Mouse (Mus musculus): ENCODE measurements around the gene Rnase2a. TPM values are rescaled to one million over a fixed set of nuclear protein-coding genes. Genes with fewer than 3 reads are reported as not detected.
"Not testable (repeated sequence)": the region's sequence is repeated elsewhere in the genome, so short reads cannot be mapped to it uniquely, and the experiment has no call there.

Gene Rnase2a
- polyA plus RNA-seq, 1 experiment from 2014 or later: not detected

DNA sequence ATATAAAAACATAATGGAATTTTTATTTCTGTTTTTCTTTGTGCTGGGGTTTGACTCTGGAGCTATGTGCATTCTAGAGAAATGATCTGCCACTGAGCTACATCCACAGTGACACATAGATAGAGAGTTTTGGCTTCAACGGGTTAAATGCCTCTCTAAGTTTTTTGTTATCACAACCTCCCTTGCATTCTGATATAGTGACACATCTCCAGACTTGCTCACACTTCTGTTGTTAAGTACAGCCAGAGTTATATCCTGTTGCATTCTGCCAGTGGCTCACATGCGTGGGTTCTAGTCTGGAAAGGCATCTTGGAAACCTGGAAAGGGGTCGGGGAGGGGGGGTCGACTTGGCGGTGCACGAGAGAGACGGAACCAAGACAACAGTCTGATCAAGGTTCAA lies 3.8 kb upstream of the Rnase2a start:
- Histone ChIP-seq H3K4me3 (ENCODE audit: low read depth, low read length) (no peak overlapping the region), H3K27ac (ENCODE audit: low read depth, low read length) (no peak overlapping the region), H3K36me3 (ENCODE audit: control insufficient read depth, insufficient read depth) (no peaks in the 10 kb centered on the region), H3K27me3 (replicated peaks; ENCODE audit: control insufficient read depth, insufficient read depth, low read length) (no peaks in the 10 kb centered on the region), H3K9me3 (ENCODE audit: control insufficient read depth) (no peaks in the 10 kb centered on the region), H3K4me1 (replicated peaks; ENCODE audit: control insufficient read depth, insufficient read depth, low read length) (no peaks in the 10 kb centered on the region), H3K9ac (ENCODE audit: low read depth, low read length) (no peak overlapping the region), H3K4me2 (replicated peaks; ENCODE audit: low read depth) (no peak overlapping the region)
- WGBS: 86% methylated on average over 7 of the region's 7 CpGs
- no peak for TF ChIP-seq CTCF (IDR thresholded peaks at IDR 0.05; ENCODE audit: low read depth)
- no peak for ATAC-seq

DNA sequence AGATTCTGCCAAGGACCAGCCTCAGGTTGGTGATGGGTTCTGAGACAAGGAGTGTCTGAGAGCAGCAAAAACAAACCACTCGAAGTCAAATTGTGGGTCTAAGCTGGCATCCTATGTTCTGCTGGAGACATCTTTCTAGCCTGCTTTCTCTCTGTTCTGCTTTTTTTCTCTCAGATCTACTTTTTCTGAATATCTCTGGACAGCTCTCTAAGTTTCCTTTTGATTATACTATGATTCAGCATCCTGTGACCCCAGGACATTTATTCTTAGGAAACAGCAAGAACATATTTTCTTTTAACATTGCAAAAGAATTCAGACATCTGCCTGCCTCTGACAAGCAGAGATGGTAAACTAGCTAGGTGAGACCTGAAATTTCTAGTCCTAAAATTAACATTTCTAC lies 2.3 kb downstream of the Rnase2a start:
- no peak for TF ChIP-seq CTCF (IDR thresholded peaks at IDR 0.05; ENCODE audit: low read depth)
- Histone ChIP-seq H3K4me1 (replicated peaks; ENCODE audit: control insufficient read depth, insufficient read depth, low read length) (no peaks in the 10 kb centered on the region), H3K4me3 (ENCODE audit: low read depth, low read length) (no peak overlapping the region), H3K9ac (ENCODE audit: low read depth, low read length) (no peak overlapping the region), H3K4me2 (replicated peaks; ENCODE audit: low read depth) (no peak overlapping the region), H3K27me3 (replicated peaks; ENCODE audit: control insufficient read depth, insufficient read depth, low read length) (no peaks in the 10 kb centered on the region), H3K36me3 (ENCODE audit: control insufficient read depth, insufficient read depth) (no peaks in the 10 kb centered on the region), H3K9me3 (ENCODE audit: control insufficient read depth) (no peaks in the 10 kb centered on the region), H3K27ac (ENCODE audit: low read depth, low read length) (no peak overlapping the region)
- ATAC-seq: no peak
- 85% methylated on average over 1 of the region's 1 CpGs for WGBS

DNA sequence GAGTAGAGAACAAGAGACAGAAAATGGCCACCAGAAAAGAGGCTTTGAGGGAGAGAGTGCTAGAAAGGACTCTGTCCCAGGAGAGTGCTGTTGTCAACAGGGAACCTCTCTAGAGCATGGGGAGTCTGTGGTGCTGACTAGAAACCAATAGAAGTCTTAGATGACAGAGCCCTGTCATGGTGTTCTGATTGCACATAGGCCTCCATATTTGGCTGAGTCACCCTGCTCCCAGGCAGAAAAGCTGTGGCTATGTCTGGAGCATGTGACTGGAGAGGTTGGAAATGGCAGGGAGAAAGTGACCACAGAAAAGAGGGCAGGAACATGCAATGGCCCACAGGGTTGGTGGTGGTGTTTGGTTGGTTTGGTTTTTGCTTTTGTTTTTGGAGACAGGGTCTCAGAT lies 3.7 kb downstream of the Rnase2a start:
- ATAC-seq; H3K4me2 ChIP-seq (replicated peaks; ENCODE audit: low read depth); H3K9me3 ChIP-seq (ENCODE audit: control insufficient read depth); H3K27me3 ChIP-seq (replicated peaks; ENCODE audit: control insufficient read depth, insufficient read depth, low read length); H3K4me3 ChIP-seq (ENCODE audit: low read depth, low read length); H3K9ac ChIP-seq (ENCODE audit: low read depth, low read length); H3K27ac ChIP-seq (ENCODE audit: low read depth, low read length); H3K36me3 ChIP-seq (ENCODE audit: control insufficient read depth, insufficient read depth); H3K4me1 ChIP-seq (replicated peaks; ENCODE audit: control insufficient read depth, insufficient read depth, low read length): not testable (repeated sequence)

DNA sequence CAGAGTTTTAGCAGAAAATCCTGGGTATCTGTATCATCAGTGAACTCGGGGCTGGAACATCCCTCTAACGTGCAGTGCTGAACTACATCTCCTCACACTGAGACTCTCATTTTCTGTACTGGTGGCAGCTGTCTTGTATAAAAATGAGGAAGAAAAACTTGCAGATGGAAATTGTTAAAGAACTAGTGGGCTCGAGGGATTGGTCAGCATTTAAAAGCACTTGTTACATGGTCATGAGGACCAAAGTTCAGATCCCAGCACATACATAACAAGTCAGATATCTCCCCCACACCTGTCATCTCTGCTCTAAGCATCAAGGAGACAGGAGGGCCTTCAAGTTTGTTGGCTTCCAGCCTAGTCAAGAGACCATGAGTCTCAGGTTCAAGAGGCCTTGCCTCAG lies 5.6 kb downstream of the Rnase2a start:
- H3K27ac ChIP-seq (ENCODE audit: low read depth, low read length): no peak overlapping the region
- no peak for ATAC-seq
- no peaks in the 10 kb centered on the region for H3K27me3 ChIP-seq (replicated peaks; ENCODE audit: control insufficient read depth, insufficient read depth, low read length)
- H3K9me3 ChIP-seq (ENCODE audit: control insufficient read depth): no peaks in the 10 kb centered on the region
- no peaks in the 10 kb centered on the region for H3K4me1 ChIP-seq (replicated peaks; ENCODE audit: control insufficient read depth, insufficient read depth, low read length)
- WGBS: 74% methylated on average over 3 of the region's 3 CpGs
- H3K9ac ChIP-seq (ENCODE audit: low read depth, low read length): no peak overlapping the region
- H3K36me3 ChIP-seq (ENCODE audit: control insufficient read depth, insufficient read depth): no peaks in the 10 kb centered on the region
- H3K4me2 ChIP-seq (replicated peaks; ENCODE audit: low read depth): no peak overlapping the region
- no peak for TF ChIP-seq CTCF (IDR thresholded peaks at IDR 0.05; ENCODE audit: low read depth)
- H3K4me3 ChIP-seq (ENCODE audit: low read depth, low read length): no peak overlapping the region

DNA sequence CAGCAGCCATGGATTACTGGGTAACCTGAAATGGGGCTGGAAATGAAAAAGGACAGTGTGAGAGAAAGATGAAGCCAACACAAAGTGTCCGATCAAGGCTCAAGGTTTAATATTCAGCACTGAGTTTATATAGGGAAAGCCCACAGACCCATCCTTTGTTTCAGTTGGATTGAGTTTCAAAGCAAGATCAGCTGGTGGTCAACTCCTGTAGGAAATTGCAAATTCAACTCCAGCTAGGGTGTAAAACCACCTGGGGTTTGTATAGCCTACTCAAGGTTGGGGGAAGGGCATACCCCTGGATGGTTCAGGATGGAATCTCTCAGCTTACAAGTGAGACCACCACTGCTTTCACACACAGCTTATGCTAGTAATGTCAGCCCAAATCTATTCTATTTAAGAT lies 8.2 kb downstream of the Rnase2a start:
- no peaks in the 10 kb centered on the region for H3K27me3 ChIP-seq (replicated peaks; ENCODE audit: control insufficient read depth, insufficient read depth, low read length)
- H3K4me2 ChIP-seq (replicated peaks; ENCODE audit: low read depth): no peak overlapping the region
- H3K27ac ChIP-seq (ENCODE audit: low read depth, low read length): no peak overlapping the region
- no peaks in the 10 kb centered on the region for H3K4me1 ChIP-seq (replicated peaks; ENCODE audit: control insufficient read depth, insufficient read depth, low read length)
- no peak overlapping the region for H3K4me3 ChIP-seq (ENCODE audit: low read depth, low read length)
- ATAC-seq: no peak
- H3K36me3 ChIP-seq (ENCODE audit: control insufficient read depth, insufficient read depth): no peaks in the 10 kb centered on the region
- 91% methylated on average over 1 of the region's 1 CpGs for whole genome bisulfite sequencing
- no peak for TF ChIP-seq CTCF (IDR thresholded peaks at IDR 0.05; ENCODE audit: low read depth)
- H3K9ac ChIP-seq (ENCODE audit: low read depth, low read length): no peak overlapping the region
- no peaks in the 10 kb centered on the region for H3K9me3 ChIP-seq (ENCODE audit: control insufficient read depth)

DNA sequence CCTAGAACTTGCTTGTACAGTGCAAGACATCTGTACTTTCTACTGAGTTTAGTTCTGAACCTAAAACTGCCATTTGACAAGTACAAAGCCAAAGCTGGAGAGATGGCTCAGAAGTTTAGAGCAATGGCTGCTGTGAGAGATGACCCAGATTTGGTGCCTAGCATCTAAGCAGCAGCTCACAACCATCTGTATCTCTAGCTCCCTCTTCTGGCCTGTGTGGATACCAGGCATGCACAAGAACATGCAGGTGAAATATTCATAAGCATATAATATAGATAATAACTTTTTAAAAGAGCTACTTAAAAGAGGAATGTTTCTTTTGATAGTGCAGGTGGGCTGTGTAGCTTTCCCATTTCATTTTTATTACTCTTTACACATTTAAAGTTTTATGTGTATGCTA lies 15.0 kb downstream of the Rnase2a start:
- Histone ChIP-seq H3K9me3 (ENCODE audit: control insufficient read depth) (no peaks in the 10 kb centered on the region), H3K4me3 (ENCODE audit: low read depth, low read length) (no peak overlapping the region), H3K27me3 (replicated peaks; ENCODE audit: control insufficient read depth, insufficient read depth, low read length) (no peaks in the 10 kb centered on the region), H3K4me2 (replicated peaks; ENCODE audit: low read depth) (no peak overlapping the region), H3K9ac (ENCODE audit: low read depth, low read length) (no peak overlapping the region), H3K36me3 (ENCODE audit: control insufficient read depth, insufficient read depth) (no peaks in the 10 kb centered on the region), H3K4me1 (replicated peaks; ENCODE audit: control insufficient read depth, insufficient read depth, low read length) (no peaks in the 10 kb centered on the region), H3K27ac (ENCODE audit: low read depth, low read length) (no peak overlapping the region)
- peak; percentile 84 for TF ChIP-seq CTCF (IDR thresholded peaks at IDR 0.05; ENCODE audit: low read depth)
- no peak for ATAC-seq

DNA sequence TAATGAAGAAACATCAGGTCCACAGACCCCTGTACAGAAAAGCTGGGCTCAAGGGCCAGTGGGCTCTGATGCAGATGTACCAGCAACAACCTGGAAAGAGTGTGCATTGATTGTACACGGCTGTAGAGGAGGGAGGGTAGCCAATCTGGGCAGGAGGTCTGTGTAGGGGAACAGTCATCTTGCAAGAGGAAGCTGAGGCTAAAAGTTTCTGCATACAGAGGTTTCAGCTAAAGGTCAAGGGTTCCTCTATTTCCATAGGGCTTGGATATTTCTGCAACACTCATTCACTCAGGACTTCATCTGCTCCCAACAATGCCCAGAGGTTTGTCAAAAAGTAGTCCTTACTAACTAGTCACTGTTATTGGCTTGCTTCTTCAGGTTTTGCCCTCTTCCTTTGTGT lies 18.4 kb downstream of the Rnase2a start:
- H3K4me1 ChIP-seq (replicated peaks; ENCODE audit: control insufficient read depth, insufficient read depth, low read length); H3K27me3 ChIP-seq (replicated peaks; ENCODE audit: control insufficient read depth, insufficient read depth, low read length); H3K36me3 ChIP-seq (ENCODE audit: control insufficient read depth, insufficient read depth); H3K27ac ChIP-seq (ENCODE audit: low read depth, low read length); H3K9ac ChIP-seq (ENCODE audit: low read depth, low read length); H3K4me2 ChIP-seq (replicated peaks; ENCODE audit: low read depth); ATAC-seq; H3K9me3 ChIP-seq (ENCODE audit: control insufficient read depth); H3K4me3 ChIP-seq (ENCODE audit: low read depth, low read length): not testable (repeated sequence)
- 80% methylated on average over 1 of the region's 1 CpGs for WGBS

DNA sequence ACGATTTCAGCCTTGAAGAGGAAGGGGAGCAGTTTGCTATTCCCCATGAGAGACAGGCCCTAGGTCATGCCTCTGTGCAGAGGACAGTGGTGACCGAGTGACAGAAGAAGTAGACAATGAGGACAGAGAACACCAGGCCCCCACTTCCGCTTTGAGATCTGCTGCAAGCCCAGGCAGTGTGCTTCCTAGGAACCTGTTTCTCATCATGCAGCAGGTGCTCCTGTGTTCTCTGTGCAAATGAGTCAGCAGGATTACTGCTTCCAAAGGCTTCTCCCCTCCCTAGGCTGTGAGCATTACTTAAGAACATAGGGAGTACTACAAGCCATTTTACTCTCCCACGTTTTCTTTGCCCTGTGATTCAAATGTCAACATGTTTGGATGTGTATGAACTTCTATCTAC lies 26.3 kb downstream of the Rnase2a start:
- H3K9me3 ChIP-seq (ENCODE audit: control insufficient read depth); H3K4me3 ChIP-seq (ENCODE audit: low read depth, low read length); H3K4me1 ChIP-seq (replicated peaks; ENCODE audit: control insufficient read depth, insufficient read depth, low read length); ATAC-seq; H3K4me2 ChIP-seq (replicated peaks; ENCODE audit: low read depth); H3K9ac ChIP-seq (ENCODE audit: low read depth, low read length); H3K27me3 ChIP-seq (replicated peaks; ENCODE audit: control insufficient read depth, insufficient read depth, low read length); H3K36me3 ChIP-seq (ENCODE audit: control insufficient read depth, insufficient read depth); H3K27ac ChIP-seq (ENCODE audit: low read depth, low read length): not testable (repeated sequence)
- 51% methylated on average over 4 of the region's 4 CpGs for WGBS

DNA sequence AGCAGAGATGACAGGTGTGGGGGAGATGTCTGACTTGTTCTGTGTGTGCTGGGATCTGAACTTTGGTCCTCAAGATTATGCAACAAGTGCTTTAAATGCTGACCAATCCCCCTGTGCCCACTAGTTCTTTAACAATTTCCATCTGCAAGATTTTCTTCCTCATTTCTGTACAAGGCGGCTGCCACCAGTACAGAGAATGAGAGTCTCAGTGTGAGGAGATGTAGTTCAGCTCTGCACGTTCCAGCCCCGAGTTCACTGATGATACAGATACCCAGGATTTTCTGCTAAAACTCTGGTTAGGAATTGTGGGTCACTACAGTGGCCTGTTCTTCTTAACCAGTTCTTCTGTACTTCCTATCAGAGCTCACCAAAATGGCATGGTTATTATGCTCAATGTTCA lies 35.8 kb downstream of the Rnase2a start:
- not testable (repeated sequence) for H3K4me2 ChIP-seq (replicated peaks; ENCODE audit: low read depth); H3K27me3 ChIP-seq (replicated peaks; ENCODE audit: control insufficient read depth, insufficient read depth, low read length); H3K4me3 ChIP-seq (ENCODE audit: low read depth, low read length); H3K36me3 ChIP-seq (ENCODE audit: control insufficient read depth, insufficient read depth); H3K4me1 ChIP-seq (replicated peaks; ENCODE audit: control insufficient read depth, insufficient read depth, low read length); H3K9ac ChIP-seq (ENCODE audit: low read depth, low read length); ATAC-seq; H3K27ac ChIP-seq (ENCODE audit: low read depth, low read length); H3K9me3 ChIP-seq (ENCODE audit: control insufficient read depth)
- WGBS: 67% methylated on average over 3 of the region's 3 CpGs

Measured in intestine, postnatal 0 days (tissue).